Mouse (Mus musculus) midbrain, postnatal 0 days (tissue): ENCODE results near the gene Zswim7. TPM values are rescaled to one million over a fixed set of nuclear protein-coding genes. Genes with fewer than 3 reads are reported as not detected.

Source experiments
- ATAC-seq: fragments of 200-750 bp; cut with Nextera tagmentation; 2 replicates; pipeline ENCODE4 v1.8.0; 2017; ENCODE audit warnings: moderate number of reproducible peaks, mild to moderate bottlenecking, moderate TSS enrichment, moderate library complexity; ENCODE audit not compliant: low FRiP score
- DNase-seq: peaks from one replicate; pipeline ENCODE4 v3.0.0-alpha.2; 2015; ENCODE audit warnings: low spot score
- H3K27ac ChIP-seq: fragments of 300-500 bp; sonication (generic); 2 replicates; pipeline ENCODE4 v1.5.1; 2014; ENCODE audit warnings: low read depth, mild to moderate bottlenecking, low read length, mixed read lengths
- H3K27me3 ChIP-seq: fragments of 300-500 bp; sonication (generic); 2 replicates; pipeline ENCODE4 v1.6.1; 2014; ENCODE audit warnings: low read length, control low read depth, mixed read lengths; ENCODE audit not compliant: insufficient read depth
- H3K36me3 ChIP-seq: fragments of 300-500 bp; sonication (generic); 2 replicates; pipeline ENCODE4 v1.6.1; 2014; ENCODE audit warnings: low read length, control low read depth, mixed read lengths; ENCODE audit not compliant: insufficient read depth
- H3K4me1 ChIP-seq: fragments of 300-500 bp; sonication (generic); 2 replicates; pipeline ENCODE4 v1.6.1; 2014; ENCODE audit warnings: mild to moderate bottlenecking, control low read depth, antibody characterized with exemption, low read length, mixed read lengths; ENCODE audit not compliant: insufficient read depth
- H3K4me2 ChIP-seq: fragments of 300-500 bp; sonication (generic); 2 replicates; pipeline ENCODE4 v1.6.1; 2014; ENCODE audit warnings: low read depth, mild to moderate bottlenecking, low read length, mixed read lengths; ENCODE audit not compliant: poor library complexity, severe bottlenecking
- H3K4me3 ChIP-seq: fragments of 300-500 bp; sonication (generic); 2 replicates; pipeline ENCODE4 v1.5.1; 2014; ENCODE audit warnings: low read depth, mild to moderate bottlenecking, low read length, moderate library complexity
- H3K9ac ChIP-seq: fragments of 300-500 bp; sonication (generic); replicated peaks from 2 replicates; pipeline ENCODE4 v1.6.1; 2014; ENCODE audit warnings: mild to moderate bottlenecking, low read length, moderate library complexity, mixed read lengths; ENCODE audit not compliant: poor library complexity, severe bottlenecking
- H3K9me3 ChIP-seq: fragments of 300-500 bp; sonication (generic); 2 replicates; pipeline ENCODE4 v1.6.1; 2016; ENCODE audit warnings: low read length, control low read depth
- CTCF ChIP-seq: IDR thresholded peaks from 2 replicates; pipeline ENCODE4 v1.5.1; 2016; ENCODE audit warnings: antibody characterized with exemption, mild to moderate bottlenecking
- WGBS: fragments of 180-500 bp; shearing (Covaris S2); extraction: QIAGEN DNeasy Blood & Tissue Kit; methylation state at CpG from one replicate; pipeline ENCODE4 v1.1.7; 2014; 5-methylcytosine and 5-hydroxymethylcytosine counted together
- polyA plus RNA-seq: library from polyadenylated mRNA; unstranded; fragments of >200 nt; fragmentation: Nextera tagmentation; extraction: Ambion mirVana; gene quantifications from 2 replicates; pipeline ENCODE4 v1.2.1, GENCODE M21; 2015
- total RNA-seq: library from RNA; depleted of rRNA; stranded (reverse); fragments of >200 nt; gene quantifications from 2 replicates; pipeline ENCODE4 v1.2.3, GENCODE M21; 2014

Zswim7 gene
- total and polyA plus RNA-seq, 2 experiments from 2014 or later = 8.4 to 23.8 TPM

GRCm38 (mm10) chr11:62251047-62251446 is 30.1 kb downstream of the Zswim7 start:
- no peak for ATAC-seq
- Histone ChIP-seq H3K9ac (no peak overlapping the region), H3K27me3 (peaks cover 14% of the 10 kb centered on the region), H3K9me3 (no peaks in the 10 kb centered on the region), H3K4me1 (peaks cover 6% of the 10 kb centered on the region; the same call in 1 of the 2 replicates), H3K27ac (no peak overlapping the region), H3K4me2 (no peak overlapping the region), H3K4me3 (no peak overlapping the region), H3K36me3 (no peaks in the 10 kb centered on the region)
- DNase-seq = no peak
- no peak for TF ChIP-seq CTCF
- WGBS = 82% methylated on average over 11 of the region's 11 CpGs

GRCm38 (mm10) chr11:62249266-62250037 is 31.7 kb downstream of the Zswim7 start:
- peak overlapping the region; percentile 99 for H3K4me2 ChIP-seq
- H3K4me1 ChIP-seq = peaks cover 6% of the 10 kb centered on the region; the same call in 1 of the 2 replicates
- peaks cover 14% of the 10 kb centered on the region for H3K27me3 ChIP-seq
- ATAC-seq (peak; percentile 31; the same call in 1 of the 2 replicates), DNase-seq (peak; percentile 25)
- H3K4me3 ChIP-seq = peak overlapping the region; percentile 67
- H3K36me3 ChIP-seq = no peaks in the 10 kb centered on the region
- no peaks in the 10 kb centered on the region for H3K9me3 ChIP-seq
- peak; percentile 48 for TF ChIP-seq CTCF
- 0 out of 2 replicates have a peak overlapping the region, but pooled peaks have one; percentile 6 for H3K27ac ChIP-seq
- WGBS = 2% methylated on average over 35 of the region's 35 CpGs
- peak overlapping the region; percentile 45 for H3K9ac ChIP-seq

GRCm38 (mm10) chr11:62248401-62249244 is 32.6 kb downstream of the Zswim7 start, which contains the start of gene Adora2b:
TSS of gene Adora2b (plus strand) at chr11:62248984.
- Histone ChIP-seq H3K4me2 (peak within 1 kb of the TSS; percentile 99), H3K27me3 (peaks cover 14% of the 10 kb centered on the region), H3K9ac (peak within 1 kb of the TSS; percentile 45), H3K9me3 (no peaks in the 10 kb centered on the region), H3K4me1 (peaks cover 6% of the 10 kb centered on the region; the same call in 1 of the 2 replicates), H3K4me3 (peak within 1 kb of the TSS; percentile 67), H3K27ac (0 out of 2 replicates have a peak within 1 kb of the TSS, but pooled peaks have one; percentile 6), H3K36me3 (no peaks in the 10 kb centered on the region)
- TF ChIP-seq CTCF = no peak
- WGBS = under 1% methylated on average over 63 of the region's 69 CpGs
- ATAC-seq (peak; percentile 78), DNase-seq (peak; percentile 59)

GRCm38 (mm10) chr11:62247759-62248400 is 33.3 kb downstream of the Zswim7 start:
- no peaks in the 10 kb centered on the region for H3K9me3 ChIP-seq
- no peak for TF ChIP-seq CTCF
- H3K4me2 ChIP-seq = peak overlapping the region; percentile 99
- peak overlapping the region; percentile 67 for H3K4me3 ChIP-seq
- H3K27ac ChIP-seq = no peak overlapping the region
- WGBS = 38% methylated on average over 18 of the region's 18 CpGs
- peaks cover 14% of the 10 kb centered on the region for H3K27me3 ChIP-seq
- H3K4me1 ChIP-seq = peaks cover 6% of the 10 kb centered on the region; the same call in 1 of the 2 replicates
- H3K36me3 ChIP-seq = no peaks in the 10 kb centered on the region
- DNase-seq (no peak), ATAC-seq (no peak)
- no peak overlapping the region for H3K9ac ChIP-seq

GRCm38 (mm10) chr11:62244471-62244870 is 36.7 kb downstream of the Zswim7 start:
- H3K27ac ChIP-seq = no peak overlapping the region
- H3K9me3 ChIP-seq = no peaks in the 10 kb centered on the region
- H3K4me2 ChIP-seq = no peak overlapping the region
- no peak for TF ChIP-seq CTCF
- no peak overlapping the region for H3K4me3 ChIP-seq
- DNase-seq = no peak
- no peaks in the 10 kb centered on the region for H3K36me3 ChIP-seq
- no peak overlapping the region for H3K9ac ChIP-seq
- ATAC-seq = no peak
- H3K4me1 ChIP-seq = peaks cover 4% of the 10 kb centered on the region; the same call in 1 of the 2 replicates
- 93% methylated on average over 4 of the region's 4 CpGs for WGBS
- H3K27me3 ChIP-seq = peaks cover 4% of the 10 kb centered on the region; the same call in 1 of the 2 replicates
